Mouse (Mus musculus): Measurements from ENCODE around the gene Kcnq5. TPM values are rescaled to one million over a fixed set of nuclear protein-coding genes. Genes with fewer than 3 reads are reported as not detected.

Gene Kcnq5
- total RNA-seq, 2 experiments from 2014 or later = 48.3 to 57.9 TPM

DNA sequence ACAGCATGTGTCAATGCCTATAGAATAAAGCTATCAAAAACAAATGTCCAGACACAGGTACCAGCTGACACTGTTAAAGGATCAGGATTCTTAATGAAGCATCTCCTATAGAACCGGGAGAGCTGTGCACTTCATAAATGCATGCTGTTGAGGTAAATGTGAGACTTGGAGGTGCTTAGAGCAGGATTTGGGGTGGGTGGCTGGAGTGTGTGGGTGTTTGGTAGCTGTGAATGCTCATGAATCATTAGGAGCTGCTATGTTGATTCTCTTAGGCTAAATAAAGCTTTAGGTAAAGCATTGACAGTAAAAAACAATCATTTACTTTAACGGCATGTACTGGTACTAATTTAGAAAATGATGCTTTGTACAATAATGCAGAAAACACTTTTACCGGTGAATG, 465.4 kb downstream of the Kcnq5 start:
- TF ChIP-seq CTCF (conservative IDR thresholded peaks at IDR 0.05) = no peak
- Histone ChIP-seq H3K4me3 (no peak overlapping the region), H3K27ac (no peak overlapping the region)
- no peak for DNase-seq (ENCODE audit: low spot score in 2 of 2)

DNA sequence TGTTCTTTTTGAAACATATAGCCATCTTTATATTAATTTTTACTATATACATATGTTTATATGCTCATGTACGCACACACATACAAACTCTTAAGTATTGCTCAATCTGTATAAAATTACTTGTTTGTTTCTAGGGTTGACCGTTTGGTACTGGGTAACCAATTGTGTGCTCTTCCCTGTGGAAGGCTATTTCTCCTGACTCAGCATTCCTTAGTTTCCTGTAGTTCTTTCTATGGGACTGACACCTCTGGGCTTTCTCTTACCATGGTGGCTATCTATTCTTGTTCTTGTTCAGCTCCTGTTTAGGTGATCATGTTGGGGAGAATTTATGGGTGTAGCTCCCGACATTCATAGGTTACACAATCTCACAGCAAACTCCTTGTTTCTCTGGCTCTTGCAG, 473.1 kb downstream of the Kcnq5 start:
- no peak overlapping the region for H3K4me3 ChIP-seq
- no peak for TF ChIP-seq CTCF (conservative IDR thresholded peaks at IDR 0.05)
- no peak for DNase-seq (ENCODE audit: low spot score in 2 of 2)
- H3K27ac ChIP-seq = no peak overlapping the region

DNA sequence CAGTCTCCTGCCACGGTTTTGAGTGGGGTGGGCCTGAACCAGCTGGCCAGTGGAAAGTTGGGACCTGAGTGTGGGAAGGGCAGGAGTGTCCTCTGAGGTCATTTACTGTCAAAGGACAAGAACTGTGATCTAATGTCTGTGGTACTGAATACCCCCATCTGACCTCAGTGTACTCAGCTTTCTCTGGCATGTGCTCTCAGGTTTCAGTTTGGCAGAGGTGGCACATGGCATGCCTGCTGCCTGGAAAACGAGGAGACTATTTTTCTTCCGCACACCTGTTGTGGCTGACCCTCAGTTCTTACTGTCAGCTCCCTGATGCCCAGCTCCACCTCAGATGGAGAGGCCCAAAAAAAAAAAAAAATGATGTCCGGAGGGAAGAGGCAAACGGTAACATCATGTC, 475.5 kb downstream of the Kcnq5 start:
- no peak overlapping the region for H3K27ac ChIP-seq
- TF ChIP-seq CTCF (conservative IDR thresholded peaks at IDR 0.05) = no peak
- no peak overlapping the region for H3K4me3 ChIP-seq
- no peak for DNase-seq (ENCODE audit: low spot score in 2 of 2)

DNA sequence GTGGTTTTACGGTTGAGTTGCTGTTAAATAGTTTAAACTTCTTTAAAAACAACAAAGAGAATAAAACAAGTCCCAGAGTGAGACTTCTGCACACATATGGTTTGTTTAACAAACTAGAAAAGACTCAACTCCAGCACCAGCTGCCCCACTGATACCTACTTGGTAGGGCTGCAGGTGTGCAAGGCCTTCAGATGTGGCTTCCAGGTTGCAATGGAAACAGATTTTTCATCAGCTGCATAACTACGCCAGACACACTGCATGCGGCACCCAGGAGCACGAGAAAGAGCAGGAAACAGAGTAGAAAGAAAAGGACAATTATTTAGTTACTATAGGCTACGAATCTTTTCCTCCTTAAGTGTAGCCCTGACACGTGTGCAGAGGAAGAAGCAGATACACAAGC, 492.4 kb downstream of the Kcnq5 start:
- TF ChIP-seq CTCF (conservative IDR thresholded peaks at IDR 0.05) = no peak

DNA sequence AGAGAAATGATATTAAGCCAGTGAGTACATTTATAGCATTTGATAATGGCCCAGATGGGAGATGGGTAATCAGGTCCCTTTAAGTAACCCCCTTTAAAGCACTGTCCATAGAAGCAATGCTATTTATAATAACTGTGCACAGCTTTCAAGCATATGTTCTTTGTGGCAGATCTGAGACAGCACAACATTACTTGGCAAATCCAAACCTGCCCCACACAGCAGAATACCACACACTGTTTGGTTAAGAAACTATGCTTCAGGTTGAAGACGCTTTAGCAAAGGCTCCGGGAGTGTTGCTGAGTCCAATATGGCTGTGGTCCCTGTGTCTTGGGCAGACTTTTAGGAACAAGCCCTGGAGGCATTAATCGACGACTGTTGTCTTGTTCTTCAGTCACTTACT, 495.3 kb downstream of the Kcnq5 start:
- TF ChIP-seq CTCF (conservative IDR thresholded peaks at IDR 0.05) = no peak
- H3K4me3 ChIP-seq = no peak overlapping the region
- peak in 1 of 2 experiments; percentile 11 for DNase-seq (ENCODE audit: low spot score in 2 of 2)
- H3K27ac ChIP-seq = no peak overlapping the region

More for the DNA sequence above, 492.4 kb downstream of the Kcnq5 start:
- DNase-seq (ENCODE audit: low spot score in 2 of 2) = no peak
- no peak overlapping the region for H3K4me3 ChIP-seq
- no peak overlapping the region for H3K27ac ChIP-seq

DNA sequence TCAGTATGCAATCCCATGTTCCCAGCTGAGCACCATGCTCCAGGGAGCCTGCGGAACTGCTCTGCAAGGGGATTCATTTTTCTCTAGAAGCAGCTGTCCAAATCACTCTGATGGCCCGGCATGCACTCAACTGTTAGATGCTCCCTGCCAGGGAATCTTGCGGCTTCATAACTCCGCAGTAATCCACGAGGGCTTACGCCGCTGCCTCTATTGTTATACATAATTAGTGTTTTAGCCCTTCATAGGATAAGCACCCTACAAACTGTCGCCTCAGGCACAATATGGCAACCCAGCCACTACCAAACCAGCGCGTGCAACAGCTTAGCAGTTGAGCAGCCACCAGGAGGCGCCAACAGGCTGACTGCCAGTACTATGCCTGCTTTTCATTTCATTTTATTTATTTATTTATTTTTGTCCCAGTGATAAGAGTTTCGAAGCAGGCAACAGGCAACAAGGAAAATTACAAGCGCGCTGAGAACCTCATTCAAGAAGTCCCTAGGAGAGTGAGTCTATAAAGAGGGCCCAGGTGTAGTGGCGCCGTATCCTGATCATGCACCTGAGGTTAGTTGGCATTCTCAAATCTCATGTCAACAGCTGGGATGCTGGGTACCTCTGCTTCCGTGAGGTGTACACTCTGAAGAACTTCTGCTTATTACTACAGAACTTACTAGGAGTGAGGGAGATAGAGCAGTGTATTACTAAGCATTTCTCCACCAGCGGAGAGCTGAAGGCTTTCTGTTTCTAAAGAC, 500.6 kb downstream of the Kcnq5 start:
- H3K4me3 ChIP-seq = peak overlapping the region; percentile 39
- no peak overlapping the region for H3K27ac ChIP-seq
- TF ChIP-seq CTCF (conservative IDR thresholded peaks at IDR 0.05) = peak; percentile 94
- peak; percentile 76 to 82 for DNase-seq (ENCODE audit: low spot score in 2 of 2)

DNA sequence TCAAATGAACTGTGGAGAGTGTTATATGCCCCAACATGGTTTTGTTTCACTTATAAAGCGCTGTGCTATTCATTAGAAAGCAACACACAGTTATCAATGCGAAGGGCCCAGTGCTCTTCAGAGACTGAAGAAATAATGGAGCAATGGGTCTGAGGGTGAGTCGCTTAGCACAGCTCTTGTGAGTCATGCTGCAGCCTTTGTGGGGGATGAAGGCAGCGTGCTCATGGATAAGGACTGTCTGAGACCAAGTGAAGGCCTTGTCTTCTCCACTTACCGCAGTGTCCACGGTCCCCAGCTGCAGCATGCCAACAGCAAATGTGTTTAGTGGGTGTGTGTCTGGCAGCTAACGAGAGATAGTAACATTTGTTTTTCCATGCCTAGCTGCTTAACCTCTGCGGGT, 503.2 kb downstream of the Kcnq5 start:
- TF ChIP-seq CTCF (conservative IDR thresholded peaks at IDR 0.05) = no peak
- Histone ChIP-seq H3K4me3 (no peak overlapping the region), H3K27ac (no peak overlapping the region)
- DNase-seq (ENCODE audit: low spot score in 2 of 2) = no peak

DNA sequence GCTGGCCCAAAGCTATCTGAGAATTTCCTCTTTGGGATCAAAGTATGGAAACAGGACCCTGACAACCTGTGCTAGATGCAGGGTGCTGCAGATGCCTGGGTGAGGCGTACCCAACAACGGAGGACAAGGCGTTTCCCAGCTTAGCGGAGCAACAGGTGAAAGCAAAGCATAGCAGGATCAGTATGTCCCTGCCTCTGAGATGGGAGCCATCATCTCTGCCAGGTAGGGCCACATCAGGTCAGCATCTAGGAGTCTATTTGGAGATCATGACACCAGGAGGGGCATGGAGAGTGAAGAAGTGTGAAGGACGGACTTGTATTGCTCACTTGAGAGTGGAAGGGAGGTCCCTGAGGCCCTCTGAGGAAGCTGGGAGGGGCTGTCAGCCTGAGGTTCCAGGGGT, 505.8 kb downstream of the Kcnq5 start:
- no peak for TF ChIP-seq CTCF (conservative IDR thresholded peaks at IDR 0.05)
- no peak overlapping the region for H3K4me3 ChIP-seq
- DNase-seq (ENCODE audit: low spot score in 2 of 2) = no peak
- no peak overlapping the region for H3K27ac ChIP-seq

DNA sequence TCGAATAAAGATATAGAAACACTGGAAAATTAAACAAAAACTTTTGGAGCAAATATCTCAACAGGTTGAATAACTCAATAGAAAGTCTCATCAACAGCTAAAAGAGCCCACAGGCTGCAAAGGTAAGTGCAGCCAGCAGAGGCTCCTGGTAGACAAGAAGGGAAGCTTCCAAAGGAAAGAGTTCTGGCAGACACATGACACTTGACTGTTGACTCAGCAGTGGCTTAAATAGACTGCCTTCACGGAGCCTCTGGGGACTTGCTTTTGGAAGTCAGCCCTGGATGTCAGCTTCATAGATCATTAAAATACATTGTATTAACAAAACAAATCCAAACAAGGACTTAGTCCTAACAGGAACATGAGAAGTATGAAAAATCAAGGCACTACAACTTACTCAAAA, 513.5 kb downstream of the Kcnq5 start:
- no peak; the same call in 1 of the 2 replicates for TF ChIP-seq CTCF (conservative IDR thresholded peaks at IDR 0.05)
- DNase-seq (ENCODE audit: low spot score in 2 of 2) = no peak
- no peak overlapping the region for H3K27ac ChIP-seq

DNA sequence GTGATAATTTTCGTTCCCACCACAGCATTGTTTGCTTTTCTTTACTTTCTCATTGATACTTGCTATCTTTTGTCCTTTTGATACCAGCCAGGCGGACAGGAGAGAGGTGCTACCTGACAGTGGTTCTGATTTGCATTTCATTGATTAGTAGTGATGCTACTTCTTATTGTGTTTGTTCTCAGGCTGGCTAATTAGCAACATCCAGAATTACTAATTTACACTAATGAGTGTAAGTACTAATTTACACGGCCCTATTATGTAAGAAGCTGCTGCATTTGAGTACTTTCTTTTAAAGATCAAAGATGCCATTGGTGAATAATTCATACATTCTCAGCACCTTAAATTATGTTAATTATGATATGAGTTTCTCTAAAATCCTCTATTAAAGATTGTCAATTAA, 525.0 kb downstream of the Kcnq5 start:
- Histone ChIP-seq H3K4me3 (no peak overlapping the region), H3K27ac (no peak overlapping the region)
- no peak for DNase-seq (ENCODE audit: low spot score in 2 of 2)
- TF ChIP-seq CTCF (conservative IDR thresholded peaks at IDR 0.05) = no peak

More for the DNA sequence above, 513.5 kb downstream of the Kcnq5 start:
- no peak overlapping the region for H3K4me3 ChIP-seq

DNA sequence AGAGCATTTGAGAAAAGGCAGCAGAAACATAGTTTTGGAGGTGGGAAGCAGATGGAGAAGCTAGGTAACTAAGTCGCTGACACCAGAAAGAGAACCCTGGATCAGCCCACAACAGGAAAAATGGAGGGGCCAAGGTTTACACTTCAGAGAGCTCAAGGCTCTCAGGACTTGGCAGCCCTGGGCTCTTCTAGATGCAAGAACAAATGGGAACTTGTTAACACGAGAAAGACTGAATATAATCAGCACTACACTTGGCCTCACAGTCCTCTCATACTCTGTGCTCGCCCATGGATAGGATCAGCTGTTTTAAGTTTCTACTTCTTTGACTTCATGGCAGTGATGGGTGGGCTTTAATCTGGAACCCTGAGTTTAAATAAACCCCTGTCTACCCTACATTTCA, 526.9 kb downstream of the Kcnq5 start:
- no peak for TF ChIP-seq CTCF (conservative IDR thresholded peaks at IDR 0.05)
- no peak overlapping the region for H3K4me3 ChIP-seq
- no peak for DNase-seq (ENCODE audit: low spot score in 2 of 2)
- H3K27ac ChIP-seq = no peak overlapping the region

DNA sequence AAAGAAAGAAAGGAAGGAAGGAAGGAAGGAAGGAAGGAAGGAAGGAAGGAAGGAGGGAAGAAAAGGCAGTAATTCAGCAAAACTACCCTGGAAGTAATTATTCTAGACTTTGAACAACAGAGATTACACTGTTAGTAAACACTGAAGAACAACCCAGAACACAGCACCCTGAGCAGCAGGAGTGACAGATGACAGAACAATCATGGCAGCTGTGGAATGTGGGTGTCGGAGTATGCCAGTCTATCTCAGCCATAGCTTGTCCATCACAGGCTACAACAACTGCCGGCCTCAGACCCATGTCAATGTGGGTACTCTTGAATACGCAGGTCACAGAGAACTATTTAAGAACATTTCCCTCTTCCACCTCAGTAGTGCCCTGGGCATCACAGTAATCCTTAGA, 530.1 kb downstream of the Kcnq5 start:
- H3K4me3 ChIP-seq = no peak overlapping the region
- no peak overlapping the region for H3K27ac ChIP-seq
- no peak for TF ChIP-seq CTCF (conservative IDR thresholded peaks at IDR 0.05)
- DNase-seq (ENCODE audit: low spot score in 2 of 2) = peak; percentile 48 to 55

DNA sequence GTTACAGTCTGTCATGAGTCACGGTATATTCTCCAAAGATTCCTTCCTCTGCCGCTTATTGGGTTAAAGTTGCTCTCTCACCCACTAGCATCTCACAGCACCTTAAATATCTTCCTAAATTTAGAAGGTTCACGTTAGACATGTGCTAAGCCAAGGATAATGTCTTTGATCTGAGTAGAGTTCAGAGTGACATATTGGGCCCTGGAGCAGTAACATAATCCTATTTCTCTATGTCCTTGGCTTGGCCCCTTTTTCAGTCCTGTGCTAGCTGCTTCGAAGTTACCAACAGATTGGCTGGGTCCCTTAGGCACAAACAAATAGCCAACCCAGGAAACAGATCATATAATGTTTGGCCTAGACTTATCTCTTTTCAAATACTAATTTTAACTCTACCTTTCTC, 533.7 kb downstream of the Kcnq5 start:
- H3K27ac ChIP-seq = no peak overlapping the region

DNA sequence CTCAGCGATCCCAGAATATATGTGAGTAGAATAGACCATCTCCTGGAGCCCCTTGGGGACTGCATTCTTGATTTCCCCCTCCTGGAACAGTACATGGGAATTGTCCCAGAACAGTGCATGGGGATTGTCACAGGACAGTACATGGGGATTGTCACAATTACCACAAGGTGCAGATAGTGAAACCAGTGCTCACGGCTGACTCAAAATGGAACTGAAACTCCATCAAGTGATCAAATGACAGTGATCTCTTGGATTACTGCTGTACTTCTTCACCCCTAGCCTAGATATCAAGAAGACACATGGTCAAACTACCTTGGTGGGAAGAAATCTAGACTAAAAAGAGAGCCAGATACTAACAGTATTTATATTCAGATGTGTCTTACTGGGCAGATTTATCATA, 536.1 kb downstream of the Kcnq5 start:
- Histone ChIP-seq H3K4me3 (no peak overlapping the region), H3K27ac (no peak overlapping the region)
- TF ChIP-seq CTCF (conservative IDR thresholded peaks at IDR 0.05) = no peak
- DNase-seq (ENCODE audit: low spot score in 2 of 2) = no peak

More for the DNA sequence above, 533.7 kb downstream of the Kcnq5 start:
- no peak overlapping the region for H3K4me3 ChIP-seq
- no peak for TF ChIP-seq CTCF (conservative IDR thresholded peaks at IDR 0.05)
- DNase-seq (ENCODE audit: low spot score in 2 of 2) = no peak
